Mouse (Mus musculus): ENCODE results near the gene Hoxa4. TPM values are rescaled to one million over a fixed set of nuclear protein-coding genes. Genes with fewer than 3 reads are reported as not detected.

Gene Hoxa4
- total and polyA plus RNA-seq, 2 experiments from 2014 or later: 0.22 TPM; not detected in 1

GRCm38 (mm10) chr6:52205638-52206621, 14.4 kb upstream of the Hoxa4 start:
- Histone ChIP-seq H3K27ac (ENCODE audit: low read depth, low read length) (no peak overlapping the region), H3K4me2 (ENCODE audit: low read depth, low read length, poor library complexity, severe bottlenecking) (no peak overlapping the region), H3K9me3 (ENCODE audit: low read length) (no peaks in the 10 kb centered on the region), H3K36me3 (ENCODE audit: insufficient read depth, low read length) (no peaks in the 10 kb centered on the region), H3K9ac (replicated peaks; ENCODE audit: low read length, poor library complexity, severe bottlenecking) (no peak overlapping the region), H3K4me1 (ENCODE audit: insufficient read depth, low read length) (no peaks in the 10 kb centered on the region), H3K27me3 (ENCODE audit: insufficient read depth, low read length) (peaks cover 97% of the 10 kb centered on the region), H3K4me3 (ENCODE audit: low read depth, low read length) (no peak overlapping the region)
- ATAC-seq (ENCODE audit: low FRiP score) (no peak), DNase-seq (ENCODE audit: low spot score) (no peak)
- WGBS: 1% methylated on average over 55 of the region's 55 CpGs
- TF ChIP-seq CTCF (IDR thresholded peaks at IDR 0.05): no peak

GRCm38 (mm10) chr6:52205221-52205620, 13.7 kb upstream of the Hoxa4 start:
- H3K4me2 ChIP-seq (ENCODE audit: low read depth, low read length, poor library complexity, severe bottlenecking): no peak overlapping the region
- H3K27ac ChIP-seq (ENCODE audit: low read depth, low read length): no peak overlapping the region
- H3K9ac ChIP-seq (replicated peaks; ENCODE audit: low read length, poor library complexity, severe bottlenecking): no peak overlapping the region
- no peak overlapping the region for H3K4me3 ChIP-seq (ENCODE audit: low read depth, low read length)
- H3K4me1 ChIP-seq (ENCODE audit: insufficient read depth, low read length): no peaks in the 10 kb centered on the region
- DNase-seq (ENCODE audit: low spot score): no peak
- no peaks in the 10 kb centered on the region for H3K9me3 ChIP-seq (ENCODE audit: low read length)
- 5% methylated on average over 14 of the region's 14 CpGs for WGBS
- ATAC-seq (ENCODE audit: low FRiP score): no peak
- no peaks in the 10 kb centered on the region for H3K36me3 ChIP-seq (ENCODE audit: insufficient read depth, low read length)
- no peak for TF ChIP-seq CTCF (IDR thresholded peaks at IDR 0.05)
- peaks cover 99% of the 10 kb centered on the region for H3K27me3 ChIP-seq (ENCODE audit: insufficient read depth, low read length)

- Histone ChIP-seq H3K27me3 (ENCODE audit: insufficient read depth, low read length) (peaks cover 98% of the 10 kb centered on the region), H3K4me3 (ENCODE audit: low read depth, low read length) (peak within 1 kb of the TSS; percentile 0; the same call in 1 of the 2 replicates), H3K4me1 (ENCODE audit: insufficient read depth, low read length) (no peaks in the 10 kb centered on the region), H3K9me3 (ENCODE audit: low read length) (no peaks in the 10 kb centered on the region), H3K36me3 (ENCODE audit: insufficient read depth, low read length) (no peaks in the 10 kb centered on the region), H3K4me2 (ENCODE audit: low read depth, low read length, poor library complexity, severe bottlenecking) (0 out of 2 replicates have a peak within 1 kb of the TSS, but pooled peaks have one; percentile 20), H3K27ac (ENCODE audit: low read depth, low read length) (no peak within 1 kb of the TSS), H3K9ac (replicated peaks; ENCODE audit: low read length, poor library complexity, severe bottlenecking) (no peak within 1 kb of the TSS)
- DNase-seq (ENCODE audit: low spot score): peak; percentile 82
- no peak for ATAC-seq (ENCODE audit: low FRiP score)
- WGBS: under 1% methylated on average over 65 of the region's 65 CpGs
- TF ChIP-seq CTCF (IDR thresholded peaks at IDR 0.05): peak; percentile 64
These were observed 12.6 kb upstream of the Hoxa4 start, which contains the start of gene Hoxa5 for GRCm38 (mm10) chr6:52204050-52204752. Gene Hoxa5 (minus strand): TSS chr6:52204587.

GRCm38 (mm10) chr6:52203371-52204049, 12.0 kb upstream of the Hoxa4 start:
- TF ChIP-seq CTCF (IDR thresholded peaks at IDR 0.05): no peak
- no peak overlapping the region for H3K9ac ChIP-seq (replicated peaks; ENCODE audit: low read length, poor library complexity, severe bottlenecking)
- DNase-seq (ENCODE audit: low spot score) (no peak), ATAC-seq (ENCODE audit: low FRiP score) (no peak)
- no peaks in the 10 kb centered on the region for H3K9me3 ChIP-seq (ENCODE audit: low read length)
- 0 out of 2 replicates have a peak overlapping the region, but pooled peaks have one; percentile 20 for H3K4me2 ChIP-seq (ENCODE audit: low read depth, low read length, poor library complexity, severe bottlenecking)
- WGBS: under 1% methylated on average over 39 of the region's 46 CpGs
- peaks cover 98% of the 10 kb centered on the region for H3K27me3 ChIP-seq (ENCODE audit: insufficient read depth, low read length)
- no peak overlapping the region for H3K27ac ChIP-seq (ENCODE audit: low read depth, low read length)
- no peaks in the 10 kb centered on the region for H3K36me3 ChIP-seq (ENCODE audit: insufficient read depth, low read length)
- peak overlapping the region; percentile 0; the same call in 1 of the 2 replicates for H3K4me3 ChIP-seq (ENCODE audit: low read depth, low read length)
- H3K4me1 ChIP-seq (ENCODE audit: insufficient read depth, low read length): no peaks in the 10 kb centered on the region

- peaks cover 98% of the 10 kb centered on the region for H3K27me3 ChIP-seq (ENCODE audit: insufficient read depth, low read length)
- no peak overlapping the region for H3K27ac ChIP-seq (ENCODE audit: low read depth, low read length)
- no peaks in the 10 kb centered on the region for H3K36me3 ChIP-seq (ENCODE audit: insufficient read depth, low read length)
- no peak overlapping the region for H3K9ac ChIP-seq (replicated peaks; ENCODE audit: low read length, poor library complexity, severe bottlenecking)
- no peak for TF ChIP-seq CTCF (IDR thresholded peaks at IDR 0.05)
- DNase-seq (ENCODE audit: low spot score) (no peak), ATAC-seq (ENCODE audit: low FRiP score) (no peak)
- no peak overlapping the region for H3K4me2 ChIP-seq (ENCODE audit: low read depth, low read length, poor library complexity, severe bottlenecking)
- H3K4me1 ChIP-seq (ENCODE audit: insufficient read depth, low read length): no peaks in the 10 kb centered on the region
- no peaks in the 10 kb centered on the region for H3K9me3 ChIP-seq (ENCODE audit: low read length)
- WGBS: under 1% methylated on average over 10 of the region's 10 CpGs
- no peak overlapping the region; the same call in 1 of the 2 replicates for H3K4me3 ChIP-seq (ENCODE audit: low read depth, low read length)
These were observed 11.5 kb upstream of the Hoxa4 start for GRCm38 (mm10) chr6:52203121-52203370.

Data from midbrain, postnatal 0 days (tissue).